Mouse (Mus musculus) hindbrain, embryonic 10.5 days (tissue): ENCODE results near the gene Thoc5. TPM values are rescaled to one million over a fixed set of nuclear protein-coding genes. Genes with fewer than 3 reads are reported as not detected.

ENCODE experiments used
- DNase-seq: peaks from one replicate; pipeline ENCODE4 v3.0.0-alpha.2; 2017; ENCODE audit warnings: low spot score
- H3K27ac ChIP-seq: fragments of 300-500 bp; sonication (generic); 2 replicates; pipeline ENCODE4 v1.5.1; 2016; ENCODE audit warnings: mild to moderate bottlenecking, moderate library complexity
- H3K27me3 ChIP-seq: fragments of 300-500 bp; sonication (generic); 2 replicates; pipeline ENCODE4 v1.6.1; 2016; ENCODE audit warnings: mild to moderate bottlenecking; ENCODE audit not compliant: poor library complexity, insufficient read depth, severe bottlenecking
- H3K36me3 ChIP-seq: fragments of 300-500 bp; sonication (generic); 2 replicates; pipeline ENCODE4 v1.6.1; 2016; ENCODE audit warnings: mild to moderate bottlenecking, moderate library complexity
- H3K4me1 ChIP-seq: fragments of 300-500 bp; sonication (generic); replicated peaks from 2 replicates; pipeline ENCODE4 v1.6.1; 2016; ENCODE audit warnings: mild to moderate bottlenecking
- H3K4me3 ChIP-seq: fragments of 300-500 bp; sonication (generic); 2 replicates; pipeline ENCODE4 v1.5.1; 2016; ENCODE audit warnings: mild to moderate bottlenecking, moderate library complexity
- H3K9me3 ChIP-seq: fragments of 300-500 bp; sonication (generic); 2 replicates; pipeline ENCODE4 v1.6.1; 2016; ENCODE audit warnings: mild to moderate bottlenecking, moderate library complexity
- WGBS: fragments of 180-500 bp; shearing (Covaris S2); methylation state at CpG from one replicate; pipeline ENCODE4 v1.1.7; 2016; 5-methylcytosine and 5-hydroxymethylcytosine counted together
- polyA plus RNA-seq: library from polyadenylated mRNA; unstranded; fragments of >200 nt; fragmentation: Nextera tagmentation; extraction: Ambion mirVana; gene quantifications from 2 replicates; pipeline ENCODE4 v1.2.1, GENCODE M21; 2016

The Thoc5 gene
- 53.3 and 59.4 TPM in 2 replicates for polyA plus RNA-seq

DNA sequence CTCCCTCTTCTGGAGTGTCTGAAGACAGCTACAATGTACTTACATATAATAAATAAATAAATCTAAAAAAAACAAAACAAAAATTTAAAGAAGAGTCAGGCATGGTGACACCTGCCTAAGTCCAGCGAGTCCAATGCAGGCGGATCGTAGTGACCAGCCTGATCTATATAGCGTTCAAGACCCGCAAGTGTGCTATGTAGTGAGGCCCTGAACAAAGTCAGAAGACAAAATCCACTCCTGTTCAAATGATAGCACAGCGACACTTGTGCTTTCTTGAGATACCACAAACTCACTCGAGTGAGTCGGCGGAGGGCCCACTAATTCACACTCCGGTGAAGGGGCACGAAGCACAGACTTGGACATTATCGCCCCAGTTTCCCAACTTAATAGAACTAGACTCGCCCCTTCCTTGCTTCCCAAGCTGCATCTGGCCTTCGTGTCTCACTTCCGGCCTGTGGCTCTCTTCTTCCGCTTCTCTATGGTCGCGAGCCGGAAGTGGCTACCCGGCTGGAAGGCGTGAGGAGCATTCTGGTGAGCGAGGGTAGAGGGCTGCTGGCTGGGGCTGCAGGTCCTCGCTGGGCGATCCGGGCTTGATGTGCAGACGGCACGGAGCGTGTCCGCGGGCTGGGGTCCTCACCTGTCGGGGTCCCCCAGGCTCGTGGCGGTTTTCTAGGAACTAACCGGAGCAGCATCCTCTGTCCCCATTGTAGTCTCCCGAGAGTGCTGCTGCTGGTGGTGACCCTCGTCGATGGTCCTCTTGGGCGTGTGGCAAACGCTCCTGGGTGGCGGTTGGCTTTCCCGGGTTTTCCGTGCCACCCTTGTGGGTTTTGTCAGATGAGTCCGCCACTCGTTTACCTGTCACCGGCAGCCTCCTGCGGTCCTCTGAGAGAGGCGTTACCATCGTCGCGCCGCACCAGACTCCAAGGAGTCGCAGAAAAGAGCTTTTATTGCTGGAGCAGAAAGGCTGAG lies at the start of gene Thoc5:
Gene Thoc5, plus strand, starts transcription at position 473 of the 969 bp plus-strand sequence.
- peaks cover 69% of the 10 kb centered on the region for H3K36me3 ChIP-seq
- WGBS: 3% methylated on average over 52 of the region's 52 CpGs

DNA sequence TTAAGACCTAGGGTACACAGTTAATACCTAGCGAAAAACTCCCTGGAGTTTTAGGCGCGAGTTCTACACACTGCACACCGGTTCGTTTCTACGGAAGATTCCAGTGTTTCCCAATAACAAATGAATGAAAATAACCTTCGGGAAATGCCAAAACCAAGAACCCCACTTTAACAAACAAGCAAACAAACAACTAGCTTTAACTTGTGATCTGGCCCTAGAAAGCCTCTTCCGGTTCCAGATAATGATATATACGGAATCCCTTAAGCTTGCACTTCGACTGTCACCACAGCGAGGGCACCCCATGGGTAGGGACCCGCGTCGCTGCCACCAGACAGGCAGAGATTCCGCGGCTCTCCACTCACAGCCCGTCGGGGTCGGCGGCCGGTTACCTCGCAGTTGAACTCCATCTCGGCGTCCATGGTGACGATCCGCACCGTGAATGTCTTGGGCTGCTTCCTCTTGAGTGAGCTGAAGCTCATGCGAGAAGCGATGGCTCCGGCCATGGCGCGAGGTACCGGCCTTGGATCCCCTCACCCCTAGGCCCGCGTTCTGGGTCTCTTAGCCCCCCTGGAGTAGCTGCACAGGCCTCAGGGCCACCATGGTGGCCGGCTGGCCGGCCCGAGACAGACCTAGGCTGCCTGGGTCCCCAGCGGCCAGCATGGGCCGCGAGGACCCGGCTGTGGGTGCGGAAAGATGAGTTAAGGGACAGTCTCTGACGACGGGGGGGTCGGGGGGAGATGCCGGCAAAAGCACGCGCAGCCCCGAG lies 46.5 kb upstream of the Thoc5 start:
- H3K4me3 ChIP-seq: peak overlapping the region; percentile 85
- H3K9me3 ChIP-seq: no peaks in the 10 kb centered on the region
- no peaks in the 10 kb centered on the region for H3K36me3 ChIP-seq
- peak overlapping the region; percentile 95 for H3K27ac ChIP-seq
- no peaks in the 10 kb centered on the region for H3K27me3 ChIP-seq
- no peak for DNase-seq
- peaks cover 17% of the 10 kb centered on the region for H3K4me1 ChIP-seq
- under 1% methylated on average over 50 of the region's 50 CpGs for WGBS

More for the DNA sequence above, at the start of gene Thoc5:
- H3K27me3 ChIP-seq: no peaks in the 10 kb centered on the region
- no peaks in the 10 kb centered on the region for H3K9me3 ChIP-seq
- peak within 1 kb of the TSS; percentile 96 for H3K4me3 ChIP-seq
- DNase-seq: peak; percentile 90
- H3K27ac ChIP-seq: peak within 1 kb of the TSS; percentile 92
- H3K4me1 ChIP-seq: peaks cover 11% of the 10 kb centered on the region

DNA sequence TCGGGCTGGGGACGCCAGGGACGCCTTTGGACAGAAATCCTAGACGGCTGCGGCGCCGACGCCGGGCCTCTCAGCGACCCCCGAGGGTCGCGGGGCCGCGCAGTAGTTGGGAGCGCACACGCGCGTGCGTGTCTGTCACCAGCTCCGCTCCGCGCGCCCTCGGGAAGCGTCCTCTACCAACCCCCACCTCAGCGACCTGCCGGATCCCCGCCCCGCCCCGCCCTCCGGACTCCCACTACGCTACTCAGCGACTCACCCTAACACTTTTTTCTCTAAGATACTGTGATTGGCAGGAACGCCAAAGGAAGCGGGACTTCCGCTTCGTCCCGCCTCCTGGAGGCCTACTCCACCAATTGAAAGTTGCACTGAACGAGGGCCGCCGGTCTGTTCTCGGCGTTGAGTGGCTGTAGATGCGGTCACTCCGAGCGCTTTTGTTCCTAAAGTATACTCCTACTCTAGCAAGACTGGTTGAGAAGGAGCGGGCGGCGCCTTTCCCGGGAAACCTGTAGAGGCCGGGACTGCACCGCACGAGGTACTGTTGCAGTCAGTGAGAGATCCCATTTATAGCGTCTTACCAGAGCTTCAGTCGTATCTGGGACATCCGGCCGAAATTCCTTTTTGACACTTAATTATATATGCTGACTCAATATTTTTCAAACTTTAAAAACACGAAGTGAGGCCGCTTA lies 45.7 kb upstream of the Thoc5 start, which contains the start of gene Nf2:
Gene Nf2, minus strand, starts transcription at position 279 of the 686 bp plus-strand sequence.
- peak within 1 kb of the TSS; percentile 85 for H3K4me3 ChIP-seq
- H3K27ac ChIP-seq: peak within 1 kb of the TSS; percentile 95
- no peaks in the 10 kb centered on the region for H3K36me3 ChIP-seq
- no peaks in the 10 kb centered on the region for H3K27me3 ChIP-seq
- WGBS: under 1% methylated on average over 60 of the region's 60 CpGs
- peaks cover 17% of the 10 kb centered on the region for H3K4me1 ChIP-seq
- DNase-seq: peak; percentile 98
- no peaks in the 10 kb centered on the region for H3K9me3 ChIP-seq

DNA sequence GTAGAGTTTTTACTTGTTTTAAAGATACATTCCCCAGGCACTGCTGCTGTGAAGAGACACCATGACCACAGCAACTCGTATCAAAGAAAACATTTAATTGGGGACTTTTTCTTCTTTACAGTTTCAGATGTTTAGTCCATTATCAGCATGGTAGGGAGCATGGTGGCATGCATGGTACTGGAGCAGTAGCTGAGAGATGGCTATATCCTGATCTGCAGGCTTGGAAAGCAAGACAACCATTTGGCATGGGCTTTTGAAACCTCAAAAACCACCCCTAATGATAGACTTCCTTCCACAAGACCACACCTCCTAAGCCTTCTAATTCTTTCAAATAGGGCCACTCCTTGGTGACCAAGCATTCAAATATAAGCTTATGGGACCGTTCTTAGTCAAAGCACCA lies 44.7 kb upstream of the Thoc5 start:
- Histone ChIP-seq H3K9me3 (no peaks in the 10 kb centered on the region), H3K36me3 (no peaks in the 10 kb centered on the region), H3K4me1 (peaks cover 17% of the 10 kb centered on the region), H3K27ac (no peak overlapping the region), H3K27me3 (no peaks in the 10 kb centered on the region), H3K4me3 (0 out of 2 replicates have a peak overlapping the region, but pooled peaks have one; percentile 85)
- DNase-seq: no peak
- WGBS: 93% methylated on average over 2 of the region's 2 CpGs

DNA sequence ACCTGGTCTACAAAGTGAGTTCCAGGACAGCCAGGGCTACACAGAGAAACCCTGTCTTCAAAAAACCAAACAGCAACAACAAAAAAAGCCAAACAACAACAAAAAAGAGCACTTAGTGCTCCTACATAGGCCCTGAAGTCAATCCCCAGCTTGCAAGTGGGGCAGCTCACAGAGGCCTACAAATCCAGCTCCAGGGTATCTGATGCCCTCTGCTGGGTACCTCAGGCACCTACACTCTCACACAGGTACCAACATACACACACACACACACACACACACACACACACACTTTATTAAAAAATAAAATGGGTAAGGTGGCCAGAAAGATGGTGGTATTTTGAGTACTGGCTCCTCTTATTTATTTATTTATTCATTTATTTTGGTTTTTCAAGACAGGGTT lies 42.1 kb upstream of the Thoc5 start:
- no peak overlapping the region for H3K4me3 ChIP-seq
- H3K36me3 ChIP-seq: no peaks in the 10 kb centered on the region
- H3K9me3 ChIP-seq: no peaks in the 10 kb centered on the region
- no peak overlapping the region for H3K27ac ChIP-seq
- H3K4me1 ChIP-seq: peaks cover 6% of the 10 kb centered on the region
- H3K27me3 ChIP-seq: no peaks in the 10 kb centered on the region
- DNase-seq: no peak

DNA sequence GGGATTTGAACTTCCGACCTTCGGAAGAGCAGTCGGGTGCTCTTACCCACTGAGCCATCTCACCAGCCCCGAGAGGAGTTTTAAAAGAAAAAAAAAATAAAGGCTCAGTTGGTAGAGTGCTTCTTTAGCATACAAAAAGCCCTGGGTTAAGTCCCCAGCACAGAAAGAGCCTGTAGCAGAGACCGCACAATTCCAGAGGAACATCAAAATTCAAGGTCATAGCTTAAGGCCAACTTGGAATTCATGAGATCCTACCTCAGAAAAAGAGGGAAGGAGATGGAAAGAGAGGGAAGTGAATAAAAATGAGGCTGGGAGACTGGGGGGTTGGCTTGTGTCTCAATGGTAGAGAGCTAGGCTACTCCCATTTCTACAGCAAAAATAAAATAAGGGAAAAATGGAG lies 40.9 kb upstream of the Thoc5 start:
- H3K9me3 ChIP-seq: no peaks in the 10 kb centered on the region
- no peak overlapping the region for H3K27ac ChIP-seq
- no peaks in the 10 kb centered on the region for H3K36me3 ChIP-seq
- WGBS: 91% methylated on average over 5 of the region's 5 CpGs
- H3K4me1 ChIP-seq: no peaks in the 10 kb centered on the region
- no peak overlapping the region for H3K4me3 ChIP-seq
- no peak for DNase-seq
- no peaks in the 10 kb centered on the region for H3K27me3 ChIP-seq

DNA sequence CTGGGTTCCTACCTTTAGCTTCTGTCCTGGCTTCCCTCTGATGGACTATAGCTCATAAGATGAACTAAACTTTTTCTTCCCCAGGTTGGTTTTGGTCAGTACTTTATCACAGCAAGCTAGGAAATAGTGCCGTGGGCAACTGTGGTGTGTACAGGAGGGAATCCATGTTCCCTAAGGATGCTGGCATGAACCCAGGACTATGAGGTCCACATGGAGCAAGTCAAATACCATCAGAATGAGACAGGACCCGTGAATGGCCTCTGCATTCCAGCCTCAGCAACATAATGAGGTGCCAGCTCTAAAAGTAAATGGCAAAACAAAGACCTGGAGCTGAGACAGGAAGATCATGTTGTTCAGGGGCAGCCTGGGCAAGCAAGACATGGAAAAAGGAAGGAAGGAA lies 36.7 kb upstream of the Thoc5 start:
- no peaks in the 10 kb centered on the region for H3K9me3 ChIP-seq
- WGBS: 70% methylated on average over 2 of the region's 2 CpGs
- no peak overlapping the region for H3K4me3 ChIP-seq
- no peak for DNase-seq
- H3K27me3 ChIP-seq: no peaks in the 10 kb centered on the region
- no peak overlapping the region for H3K27ac ChIP-seq
- H3K4me1 ChIP-seq: peaks cover 10% of the 10 kb centered on the region
- no peaks in the 10 kb centered on the region for H3K36me3 ChIP-seq

DNA sequence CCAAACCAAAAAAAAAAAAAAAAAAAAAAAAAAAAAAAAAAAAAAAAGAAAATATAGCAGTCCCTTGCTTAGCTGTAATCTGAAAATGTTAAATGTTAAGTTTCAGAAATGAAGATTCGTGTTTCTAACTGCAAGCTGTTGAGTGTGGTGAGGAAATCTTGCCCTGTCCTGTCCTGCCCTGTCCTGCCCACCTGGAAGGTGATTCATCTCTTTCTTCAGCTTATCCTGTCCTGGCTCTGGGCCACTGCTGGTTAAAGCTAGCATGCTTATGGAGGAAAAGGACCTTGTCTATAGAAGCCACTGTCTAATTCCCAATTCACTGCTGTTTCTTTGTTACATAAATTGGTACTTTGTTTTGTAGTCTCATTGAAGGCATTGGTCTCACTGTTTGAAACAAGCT lies 34.1 kb upstream of the Thoc5 start:
- Histone ChIP-seq H3K27me3 (no peaks in the 10 kb centered on the region), H3K36me3 (no peaks in the 10 kb centered on the region), H3K27ac (no peak overlapping the region), H3K4me3 (no peak overlapping the region), H3K9me3 (no peaks in the 10 kb centered on the region), H3K4me1 (peaks cover 10% of the 10 kb centered on the region)
- 69% methylated on average over 1 of the region's 1 CpGs for WGBS
- no peak for DNase-seq

DNA sequence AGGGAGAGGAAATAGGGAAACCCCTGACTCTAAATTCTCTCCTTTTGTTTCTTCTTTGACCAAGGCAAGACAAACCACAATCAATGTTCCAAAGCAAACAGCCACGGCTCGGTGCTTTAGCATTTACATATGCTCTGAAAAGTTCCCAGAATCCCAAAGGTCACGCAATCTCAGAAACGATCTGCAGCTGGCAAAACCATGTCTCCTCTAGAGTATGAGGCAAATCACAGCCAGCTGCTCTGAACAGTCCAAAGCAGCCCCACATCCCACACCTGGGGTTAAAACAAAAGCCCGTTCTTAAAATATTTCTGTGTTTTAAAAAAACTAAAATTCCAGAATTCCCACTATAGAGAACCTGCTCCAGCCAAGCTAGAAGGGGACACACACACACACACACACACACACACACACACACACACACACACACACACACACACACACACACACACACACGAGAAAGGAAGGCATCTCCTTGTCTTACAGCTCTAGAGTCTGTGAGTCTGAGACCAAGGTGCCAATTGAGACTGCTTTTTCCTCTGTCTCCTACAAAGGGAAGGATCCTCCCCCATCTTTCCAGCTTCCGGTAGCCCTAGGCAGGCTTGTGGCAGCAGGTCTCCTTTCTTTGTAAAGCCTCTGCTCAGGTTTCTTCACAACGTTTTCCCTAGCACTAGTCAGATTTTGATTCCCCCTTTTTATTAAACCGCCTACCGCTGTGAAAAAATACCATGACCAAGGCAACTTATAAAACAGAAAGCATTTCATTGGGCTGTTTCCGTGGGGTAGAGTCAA lies 33.1 kb upstream of the Thoc5 start:
- Histone ChIP-seq H3K27ac (no peak overlapping the region), H3K4me3 (no peak overlapping the region), H3K9me3 (no peaks in the 10 kb centered on the region), H3K36me3 (no peaks in the 10 kb centered on the region), H3K4me1 (peaks cover 13% of the 10 kb centered on the region), H3K27me3 (no peaks in the 10 kb centered on the region)
- 57% methylated on average over 11 of the region's 11 CpGs for WGBS
- DNase-seq: no peak

DNA sequence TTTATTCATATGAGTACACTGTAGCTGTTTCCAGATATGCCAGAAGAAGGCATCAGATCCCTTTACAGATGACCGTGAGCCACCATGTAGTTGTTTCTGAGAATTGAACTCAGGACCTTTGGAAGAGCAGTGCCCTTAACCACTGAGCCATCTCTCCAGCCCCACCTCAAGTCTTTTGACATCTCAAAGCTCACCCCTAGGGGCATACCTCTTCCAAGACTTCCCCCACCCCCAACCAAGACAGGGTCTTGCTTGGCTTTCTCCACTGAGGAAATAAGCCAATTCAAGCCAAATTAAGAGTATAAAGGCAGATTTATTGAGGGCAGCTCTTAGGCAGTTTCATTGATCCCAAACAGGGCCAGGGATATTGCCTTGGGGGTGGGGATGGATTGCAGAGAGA lies 32.4 kb upstream of the Thoc5 start:
- H3K36me3 ChIP-seq: no peaks in the 10 kb centered on the region
- H3K27me3 ChIP-seq: no peaks in the 10 kb centered on the region
- H3K9me3 ChIP-seq: no peaks in the 10 kb centered on the region
- DNase-seq: no peak
- no peak overlapping the region for H3K4me3 ChIP-seq
- peaks cover 13% of the 10 kb centered on the region for H3K4me1 ChIP-seq
- H3K27ac ChIP-seq: no peak overlapping the region
- WGBS: 86% methylated on average over 1 of the region's 1 CpGs

DNA sequence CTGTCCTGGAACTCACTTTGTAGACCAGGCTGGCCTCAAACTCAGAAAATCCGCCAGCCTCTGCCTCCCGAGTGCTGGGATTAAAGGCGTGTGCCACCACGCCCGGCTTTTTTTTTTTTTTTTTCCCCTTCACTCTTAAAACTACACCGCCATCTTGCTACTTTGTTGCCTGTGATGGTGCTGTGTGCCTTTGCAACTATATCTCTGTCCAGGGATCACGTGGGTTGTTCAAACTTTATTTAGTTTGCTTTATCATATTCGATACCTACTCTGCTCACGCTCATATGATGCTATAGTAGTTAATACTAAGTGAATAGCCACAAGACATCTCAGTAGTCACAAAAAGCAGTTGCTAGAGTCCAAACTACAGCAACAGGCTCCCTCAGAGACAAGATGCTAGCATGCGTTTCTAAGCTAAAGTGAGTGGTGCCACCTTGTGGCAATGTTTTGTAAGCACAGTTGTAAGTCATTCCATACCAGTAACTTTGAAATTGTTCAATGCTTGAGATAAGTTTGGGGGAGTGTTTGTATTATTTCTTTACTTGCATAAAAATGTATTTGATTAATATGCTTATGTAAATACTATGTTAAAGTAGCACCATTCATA lies 29.4 kb upstream of the Thoc5 start:
- DNase-seq: peak; percentile 45
- Histone ChIP-seq H3K4me3 (no peak overlapping the region), H3K36me3 (no peaks in the 10 kb centered on the region), H3K27ac (no peak overlapping the region), H3K9me3 (no peaks in the 10 kb centered on the region), H3K27me3 (no peaks in the 10 kb centered on the region), H3K4me1 (peaks cover 13% of the 10 kb centered on the region)
- 41% methylated on average over 10 of the region's 10 CpGs for WGBS
